Mouse (Mus musculus) 416B (cell line): ENCODE data around the gene 4930469K13Rik.

Experiments used
- DNase-seq: peaks from one replicate; pipeline ENCODE4 v3.0.0; 2011; ENCODE audit warnings: low read depth

The 4930469K13Rik gene

DNA sequence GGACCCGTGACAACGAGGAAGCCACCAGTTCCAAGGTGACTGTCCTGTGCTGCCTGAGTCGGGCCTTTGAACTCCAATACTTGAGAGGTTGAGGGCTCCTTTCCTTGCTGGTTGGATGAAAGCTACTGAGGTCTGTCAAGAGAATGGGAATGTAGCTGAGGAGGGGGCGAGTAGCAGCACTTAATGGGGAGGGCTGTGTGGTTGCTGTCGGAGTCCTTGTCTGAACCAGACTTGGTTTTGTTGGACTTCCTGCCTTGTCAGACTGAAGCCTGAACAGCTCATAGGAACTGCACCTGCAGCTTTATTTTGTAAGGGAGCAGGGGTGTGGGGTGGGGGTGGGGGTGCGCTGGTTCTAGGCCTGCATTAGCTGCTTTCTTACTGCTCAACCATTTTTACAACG, 19.8 kb downstream of the 4930469K13Rik start:
- DNase-seq, result no peak

GRCm38 (mm10) chr11:34077870-34078269, 20.5 kb downstream of the 4930469K13Rik start:
- no peak for DNase-seq

- peak; percentile 83 for DNase-seq
These were observed 24.6 kb downstream of the 4930469K13Rik start for GRCm38 (mm10) chr11:34073776-34074175.

DNA sequence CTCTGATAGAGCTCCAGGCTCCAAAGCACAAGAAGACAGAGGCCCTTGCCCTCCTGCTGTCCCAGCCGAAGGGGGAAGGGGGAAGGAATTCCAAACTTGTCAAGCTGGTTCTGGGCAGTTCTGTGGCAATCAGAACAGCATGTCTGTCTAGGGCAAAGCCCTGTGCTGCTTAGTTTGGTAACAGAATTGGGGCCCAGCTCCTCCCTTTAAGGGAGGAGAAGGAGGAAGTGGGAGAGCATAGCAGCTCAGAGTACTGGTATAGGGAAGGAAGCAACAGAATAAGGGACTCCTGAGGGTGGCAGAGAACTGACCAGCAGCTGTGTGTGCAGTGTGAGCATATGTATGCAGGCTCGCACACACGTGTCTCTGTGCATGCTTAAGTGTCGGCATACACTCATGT, 26.0 kb downstream of the 4930469K13Rik start:
- peak; percentile 79 for DNase-seq

GRCm38 (mm10) chr11:34070596-34070995, 27.8 kb downstream of the 4930469K13Rik start:
- no peak for DNase-seq

- peak; percentile 97 for DNase-seq
These were observed 34.5 kb downstream of the 4930469K13Rik start for GRCm38 (mm10) chr11:34063702-34064485.

DNA sequence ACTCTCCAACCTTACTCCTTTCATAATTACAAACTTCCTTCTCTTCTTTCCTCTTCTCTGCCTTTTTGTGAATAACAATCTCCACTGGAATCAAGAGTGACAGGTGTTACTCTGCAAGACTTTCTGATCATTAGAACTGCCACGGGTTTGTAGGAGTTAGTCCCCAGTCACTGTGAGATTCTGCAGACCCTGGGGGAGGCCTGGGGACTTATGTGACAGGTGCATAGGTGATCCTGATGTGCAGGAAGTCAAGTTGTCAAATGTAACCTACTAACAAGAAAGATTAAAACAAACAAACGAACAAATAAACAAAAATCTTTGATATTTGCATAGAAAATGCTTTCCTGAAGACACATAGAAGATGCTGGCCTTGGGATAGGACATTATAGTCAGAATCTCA, 35.1 kb downstream of the 4930469K13Rik start:
- no peak for DNase-seq

- DNase-seq, result no peak
These were observed 36.6 kb downstream of the 4930469K13Rik start for GRCm38 (mm10) chr11:34061740-34062139.

DNA sequence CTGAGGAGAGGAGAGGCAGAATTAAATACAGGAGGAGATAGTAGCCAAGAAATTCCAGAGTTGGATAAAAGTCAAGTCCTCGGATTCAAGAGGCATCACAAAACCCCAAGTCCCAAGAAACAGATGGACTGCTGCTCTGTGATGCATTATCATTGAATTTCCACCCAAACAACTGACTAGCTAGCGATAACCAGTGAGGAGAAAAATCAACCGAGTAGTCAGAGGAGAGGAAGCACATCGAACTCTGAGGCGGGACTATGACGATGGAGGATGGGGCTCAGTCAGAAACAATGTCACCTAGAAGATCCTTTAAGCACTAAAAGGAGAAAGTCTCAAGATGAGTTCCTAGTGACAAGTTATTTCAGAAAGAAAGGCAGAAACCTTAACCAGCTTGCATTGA, 39.4 kb downstream of the 4930469K13Rik start:
- no peak for DNase-seq

DNA sequence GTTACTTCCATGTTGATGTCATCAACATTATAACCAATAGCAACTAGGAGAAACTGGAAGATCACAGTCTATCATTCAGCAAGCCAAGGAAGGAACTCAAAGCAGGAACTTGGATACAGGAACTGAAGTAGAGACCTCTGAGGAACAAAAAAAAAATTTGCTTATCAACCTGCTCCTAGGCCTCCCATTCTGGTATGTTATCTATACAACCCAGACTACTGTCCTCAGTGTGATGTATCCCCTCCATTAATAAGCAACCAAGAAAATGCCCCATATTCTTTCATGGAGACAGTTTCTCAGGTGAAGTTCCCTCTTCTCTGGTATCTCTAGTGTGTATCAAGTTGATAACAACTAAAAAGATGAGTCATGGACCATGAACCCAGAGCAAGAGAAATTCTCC, 40.0 kb downstream of the 4930469K13Rik start:
- peak; percentile 77 for DNase-seq

GRCm38 (mm10) chr11:34056715-34057114, 41.6 kb downstream of the 4930469K13Rik start:
- DNase-seq, result no peak

DNA sequence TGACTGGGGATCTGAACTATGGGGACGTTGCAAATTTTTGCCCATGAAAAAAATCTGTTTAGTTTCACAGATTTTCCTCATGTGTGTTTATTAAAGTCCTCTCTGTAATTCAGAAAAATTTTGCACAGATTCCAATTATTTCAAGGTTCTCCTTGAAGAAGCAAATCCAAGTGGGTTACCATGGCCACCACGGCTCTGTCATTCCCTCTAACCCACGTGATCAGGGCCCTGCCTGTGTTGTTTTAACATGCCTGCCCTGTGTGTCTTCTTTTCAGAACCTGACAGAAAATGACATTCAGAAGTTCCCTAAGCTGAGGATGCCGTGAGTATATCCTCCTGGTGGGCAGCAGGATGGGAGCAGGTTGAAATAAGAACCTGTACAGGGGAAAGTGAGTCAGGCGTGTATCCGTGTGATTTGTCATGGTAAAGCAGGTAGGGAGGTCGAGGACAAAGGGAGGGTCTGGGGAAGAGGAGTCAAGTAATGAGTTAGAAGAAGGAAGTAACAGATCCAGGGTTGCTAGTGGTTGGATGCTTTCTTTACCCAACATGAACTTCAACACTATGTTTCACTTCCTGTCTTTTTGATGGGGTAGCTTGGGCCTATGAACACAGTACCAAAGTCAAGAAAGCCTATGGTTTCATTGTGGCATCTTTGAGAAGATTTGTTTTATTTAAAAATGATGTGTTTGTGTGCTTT, 44.2 kb downstream of the 4930469K13Rik start:
- no peak for DNase-seq

GRCm38 (mm10) chr11:34053031-34053818, 45.1 kb downstream of the 4930469K13Rik start:
- DNase-seq, result peak; percentile 69

DNA sequence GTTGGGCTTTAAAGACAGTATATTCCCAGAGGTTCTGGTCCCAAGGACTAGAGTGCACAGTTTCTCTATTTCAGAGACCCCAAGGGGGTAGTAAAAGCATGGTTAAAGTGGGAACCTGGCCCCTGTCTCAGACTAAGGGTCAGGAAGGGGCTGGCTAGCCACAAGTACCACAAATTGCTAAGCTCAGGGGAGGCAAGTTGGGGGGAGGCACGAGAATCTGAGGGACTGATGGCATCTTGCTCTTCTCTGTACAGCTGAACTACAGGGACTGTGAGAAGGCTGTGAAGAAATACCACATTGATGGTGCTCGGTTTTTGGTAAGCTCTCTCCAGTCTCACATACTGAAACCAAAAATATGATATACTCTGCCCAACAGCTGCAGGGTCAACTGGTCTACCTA, 47.7 kb downstream of the 4930469K13Rik start:
- DNase-seq, result peak; percentile 65

- no peak for DNase-seq
These were observed 48.3 kb downstream of the 4930469K13Rik start for GRCm38 (mm10) chr11:34050063-34050462.

DNA sequence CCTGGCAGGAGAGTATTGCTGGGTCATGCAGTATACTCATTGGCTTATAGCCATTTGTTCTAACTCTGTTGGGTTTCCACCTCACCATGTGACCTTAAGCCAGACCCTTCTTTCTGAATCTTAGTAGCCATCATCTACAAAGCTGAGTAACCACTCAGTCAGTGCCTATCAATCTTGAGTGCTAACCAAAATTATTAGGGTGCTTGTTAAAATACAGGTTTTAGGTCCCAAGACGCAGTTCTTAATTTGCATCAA, 49.3 kb downstream of the 4930469K13Rik start:
- DNase-seq, result no peak

GRCm38 (mm10) chr11:34048375-34049124, 49.8 kb downstream of the 4930469K13Rik start:
- no peak for DNase-seq

DNA sequence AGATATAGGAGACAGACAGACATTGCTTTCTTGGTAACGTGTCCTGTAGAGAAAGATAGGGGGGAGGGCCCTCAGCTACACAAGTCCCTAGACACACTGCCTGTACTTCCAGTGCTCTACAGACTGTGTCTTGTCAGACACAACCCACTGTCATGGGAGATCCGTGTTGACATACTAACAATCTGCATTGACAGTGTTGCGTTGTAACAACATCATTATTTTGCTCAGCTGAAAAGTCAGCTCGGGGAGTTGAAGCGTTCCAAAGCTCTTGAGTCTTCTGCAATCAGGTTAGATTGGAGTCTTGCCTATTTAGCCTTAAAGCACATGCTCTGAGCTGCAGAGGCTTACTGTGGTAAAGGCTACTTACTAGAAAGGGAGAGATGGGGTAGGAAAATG, 50.8 kb downstream of the 4930469K13Rik start:
- DNase-seq, result peak; percentile 57

DNA sequence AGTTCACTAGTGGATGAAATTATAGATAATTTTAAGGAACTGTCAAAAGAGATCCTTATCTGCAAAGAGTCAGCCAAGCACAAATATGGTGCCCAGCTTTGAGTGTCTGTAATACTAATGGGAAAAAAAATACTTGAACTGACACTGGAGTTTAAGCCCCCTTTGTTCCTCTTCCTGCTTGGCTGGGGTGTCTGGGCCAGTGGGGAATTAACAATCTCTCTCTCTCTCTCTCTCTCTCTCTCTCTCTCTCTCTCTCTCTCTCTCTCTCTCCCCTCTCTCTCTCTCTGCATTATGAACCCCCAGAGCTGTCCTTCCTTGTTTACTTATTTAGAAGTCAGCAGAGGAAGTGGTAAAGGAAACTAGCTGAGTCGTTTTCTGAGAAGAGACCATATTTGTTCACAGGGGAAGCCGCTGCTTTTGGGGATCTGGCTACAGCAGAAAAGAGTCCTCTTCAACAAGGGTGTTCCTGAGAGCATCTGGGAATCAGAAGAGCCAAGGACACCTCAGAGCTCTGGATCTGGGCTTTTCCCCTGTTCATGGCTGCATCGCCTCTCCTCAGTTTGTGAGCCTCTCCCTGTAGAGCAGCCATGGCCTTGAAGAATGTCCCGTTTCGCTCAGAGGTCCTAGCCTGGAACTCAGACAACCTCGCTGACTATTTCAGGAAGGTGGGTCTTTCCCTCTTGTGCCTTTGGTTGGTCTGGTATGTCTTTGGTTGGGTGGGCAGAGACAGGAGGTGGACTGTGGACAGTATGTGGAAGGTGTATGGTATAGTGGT, 51.4 kb downstream of the 4930469K13Rik start, which contains the start of gene Lcp2:
Lcp2 (plus strand) TSS at position 154 of the 775 bp plus-strand sequence.
- peak; percentile 84 for DNase-seq

DNA sequence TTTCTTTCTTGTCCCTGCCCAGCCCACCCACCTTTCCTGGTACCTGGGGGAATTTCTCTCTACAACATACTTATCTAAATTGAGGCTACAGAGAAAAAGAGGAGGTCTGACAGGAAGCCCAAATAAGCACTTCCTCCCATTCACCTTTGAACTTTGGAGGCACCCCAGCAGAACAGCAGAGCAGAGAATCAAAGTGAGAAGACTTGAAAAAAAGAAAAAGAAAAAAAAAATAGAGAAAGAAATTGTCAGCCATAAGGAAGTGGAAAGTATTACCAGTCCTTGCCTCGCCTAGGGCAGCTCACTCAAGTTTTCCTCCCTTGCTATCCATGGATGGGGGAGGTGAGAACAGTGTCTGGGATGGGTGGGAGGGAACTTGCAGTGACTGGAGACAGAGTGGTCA, 55.5 kb downstream of the 4930469K13Rik start:
- no peak for DNase-seq

GRCm38 (mm10) chr11:34040061-34040460, 58.3 kb downstream of the 4930469K13Rik start:
- DNase-seq, result no peak
